Mouse (Mus musculus): Measurements from ENCODE around the gene Anapc11.

- TF ChIP-seq POLR2A (IDR thresholded peaks at IDR 0.05; ENCODE audit: low read depth, low read length) (peak; percentile 9), CTCF (conservative IDR thresholded peaks at IDR 0.05; ENCODE audit: insufficient read depth, insufficient read length, low read depth, low read length) (no peak)
These were observed at the start of gene Anapc11, which contains the start of gene Alyref for GRCm38 (mm10) chr11:120598283-120598989.
